Mouse (Mus musculus) frontal cortex, postnatal 14 days (tissue): Measurements from ENCODE around the gene Pla2g4e.
"Not testable (repeated sequence)": the region's sequence is repeated elsewhere in the genome, so short reads cannot be mapped to it uniquely, and the experiment has no call there.

ENCODE experiments used
- DNase-seq, 2 experiments: peaks; one replicate each; pipeline ENCODE4 v3.0.0; 2022; ENCODE audit warnings: low spot score in 2 of 2

The Pla2g4e gene

GRCm38 (mm10) chr2:120244679-120245420 lies at the start of gene Pla2g4e:
Gene Pla2g4e (minus strand): TSS chr2:120245335.
- DNase-seq = peak in 1 of 2 experiments; percentile 31

GRCm38 (mm10) chr2:120291471-120292078 lies 46.4 kb upstream of the Pla2g4e start:
- no peak for DNase-seq

GRCm38 (mm10) chr2:120288995-120289394 lies 43.9 kb upstream of the Pla2g4e start, which contains the start of gene Pla2g4d:
Gene Pla2g4d (minus strand): TSS chr2:120289197.
- no peak for DNase-seq

GRCm38 (mm10) chr2:120288401-120288800 lies 43.3 kb upstream of the Pla2g4e start:
- no peak for DNase-seq

GRCm38 (mm10) chr2:120285639-120286038 lies 40.5 kb upstream of the Pla2g4e start:
- DNase-seq = no peak

- DNase-seq = no peak
Measured at GRCm38 (mm10) chr2:120284705-120285104, 39.6 kb upstream of the Pla2g4e start.

GRCm38 (mm10) chr2:120284094-120284493 lies 39.0 kb upstream of the Pla2g4e start:
- DNase-seq = no peak

GRCm38 (mm10) chr2:120283550-120283949 lies 38.4 kb upstream of the Pla2g4e start:
- no peak for DNase-seq

- no peak for DNase-seq
Measured at GRCm38 (mm10) chr2:120281221-120281620, 36.1 kb upstream of the Pla2g4e start.

- DNase-seq = peak; percentile 35 to 57
Measured at GRCm38 (mm10) chr2:120279961-120280360, 34.8 kb upstream of the Pla2g4e start.

- no peak for DNase-seq
Measured at GRCm38 (mm10) chr2:120276951-120277350, 31.8 kb upstream of the Pla2g4e start.

GRCm38 (mm10) chr2:120268635-120269034 lies 23.5 kb upstream of the Pla2g4e start:
- DNase-seq = no peak

- no peak for DNase-seq
Measured at GRCm38 (mm10) chr2:120265523-120265922, 20.4 kb upstream of the Pla2g4e start.

- no peak for DNase-seq
Measured at GRCm38 (mm10) chr2:120264858-120265257, 19.7 kb upstream of the Pla2g4e start.

- no peak for DNase-seq
Measured at GRCm38 (mm10) chr2:120262876-120263275, 17.7 kb upstream of the Pla2g4e start.

GRCm38 (mm10) chr2:120261346-120261745 lies 16.2 kb upstream of the Pla2g4e start:
- no peak for DNase-seq

- no peak for DNase-seq
Measured at GRCm38 (mm10) chr2:120256259-120256658, 11.1 kb upstream of the Pla2g4e start.

- DNase-seq = no peak
Measured at GRCm38 (mm10) chr2:120252644-120253043, 7.5 kb upstream of the Pla2g4e start.

GRCm38 (mm10) chr2:120245421-120246016 lies 384 bp upstream of the Pla2g4e start:
- no peak for DNase-seq

GRCm38 (mm10) chr2:120243995-120244394 lies 1.1 kb downstream of the Pla2g4e start:
- DNase-seq = no peak

- no peak for DNase-seq
Measured at GRCm38 (mm10) chr2:120242791-120243467, 2.2 kb downstream of the Pla2g4e start.

- not testable (repeated sequence) for DNase-seq
Measured at GRCm38 (mm10) chr2:120238733-120239132, 6.4 kb downstream of the Pla2g4e start.
